Mouse (Mus musculus) mesoderm, embryonic 11.5 days (tissue): ENCODE results near the gene 9230102O04Rik.

Experiments used
- DNase-seq: peaks from one replicate; pipeline ENCODE4 v3.0.0-alpha.2; 2012; ENCODE audit warnings: low read depth, low spot score

The 9230102O04Rik gene

GRCm38 (mm10) chr2:9888913-9889650 is at the start of gene 9230102O04Rik:
9230102O04Rik (minus strand) TSS chr2:9889540.
- no peak for DNase-seq

GRCm38 (mm10) chr2:9935965-9936364 is 46.6 kb upstream of the 9230102O04Rik start:
- DNase-seq, result peak; percentile 33

- DNase-seq, result no peak
Observed at GRCm38 (mm10) chr2:9926905-9927283, 37.6 kb upstream of the 9230102O04Rik start.

- DNase-seq, result no peak
Observed at GRCm38 (mm10) chr2:9926194-9926904, 37.0 kb upstream of the 9230102O04Rik start.

GRCm38 (mm10) chr2:9918691-9919471 is 29.5 kb upstream of the 9230102O04Rik start:
- no peak for DNase-seq

GRCm38 (mm10) chr2:9917602-9918001 is 28.3 kb upstream of the 9230102O04Rik start:
- DNase-seq, result no peak

GRCm38 (mm10) chr2:9905995-9906394 is 16.7 kb upstream of the 9230102O04Rik start:
- DNase-seq, result no peak

GRCm38 (mm10) chr2:9903854-9904560 is 14.7 kb upstream of the 9230102O04Rik start:
- DNase-seq, result no peak

- DNase-seq, result no peak
Observed at GRCm38 (mm10) chr2:9897846-9898245, 8.5 kb upstream of the 9230102O04Rik start.

- no peak for DNase-seq
Observed at GRCm38 (mm10) chr2:9896097-9896770, 6.9 kb upstream of the 9230102O04Rik start.

GRCm38 (mm10) chr2:9894836-9895593 is 5.7 kb upstream of the 9230102O04Rik start:
- no peak for DNase-seq

GRCm38 (mm10) chr2:9893272-9893953 is 4.1 kb upstream of the 9230102O04Rik start:
- no peak for DNase-seq

- no peak for DNase-seq
Observed at GRCm38 (mm10) chr2:9892541-9892940, 3.2 kb upstream of the 9230102O04Rik start.

GRCm38 (mm10) chr2:9890906-9891305 is 1.6 kb upstream of the 9230102O04Rik start:
- DNase-seq, result no peak

GRCm38 (mm10) chr2:9890251-9890650 is 911 bp upstream of the 9230102O04Rik start:
- DNase-seq, result no peak

- no peak for DNase-seq
Observed at GRCm38 (mm10) chr2:9889651-9890183, 377 bp upstream of the 9230102O04Rik start, which contains the start of gene Gata3. Gata3 (minus strand) TSS chr2:9890034.

GRCm38 (mm10) chr2:9887636-9888035 is 1.7 kb downstream of the 9230102O04Rik start:
- no peak for DNase-seq

GRCm38 (mm10) chr2:9886921-9887610 is 2.3 kb downstream of the 9230102O04Rik start:
- DNase-seq, result no peak

- no peak for DNase-seq
Observed at GRCm38 (mm10) chr2:9886031-9886430, 3.3 kb downstream of the 9230102O04Rik start.
